Mouse (Mus musculus): ENCODE measurements around the gene Odf2.

- TF ChIP-seq CTCF (IDR thresholded peaks at IDR 0.05; ENCODE audit: borderline replicate concordance, control insufficient read depth, extremely low read depth, insufficient read depth, low read length, poor library complexity) = no peak
- no peak for TF ChIP-seq POLR2A (IDR thresholded peaks at IDR 0.05; ENCODE audit: control insufficient read depth, extremely low read depth, insufficient read depth, low read length, poor library complexity)
Measured at GRCm38 (mm10) chr2:29873801-29874200, 15.2 kb upstream of the Odf2 start.

Data from thymus, adult 2 months (tissue).